Mouse (Mus musculus): ENCODE results near the gene Tmem116. TPM values are rescaled to one million over a fixed set of nuclear protein-coding genes. Genes with fewer than 3 reads are reported as not detected.

The Tmem116 gene
- total RNA-seq (2014; rRNA removed) (not detected in 2 replicates), polyA plus RNA-seq (2012; rRNA removed) (0.20 and 0.21 TPM in 2 replicates)

- Histone ChIP-seq H3K4me1 (ENCODE audit: control insufficient read depth, insufficient read depth, low read length) (peaks cover 9% of the 10 kb centered on the region), H3K27ac (replicated peaks; ENCODE audit: insufficient read depth, low read depth, low read length) (peak within 1 kb of the TSS; percentile 94), H3K9ac (ENCODE audit: low read depth, low read length) (peak within 1 kb of the TSS; percentile 95), H3K79me2 (ENCODE audit: control insufficient read depth, insufficient read depth, low read length) (no peaks in the 10 kb centered on the region; the same call in 1 of the 2 replicates), H3K4me3 (ENCODE audit: insufficient read depth, low read depth, low read length) (peak within 1 kb of the TSS; percentile 96), H3K36me3 (ENCODE audit: control insufficient read depth, insufficient read depth, low read length) (peaks cover 7% of the 10 kb centered on the region; the same call in 1 of the 2 replicates), H3K27me3 (ENCODE audit: control insufficient read depth, insufficient read depth, low read length) (no peaks in the 10 kb centered on the region)
- peak; percentile 35 for DNase-seq (ENCODE audit: extremely low read depth, low read depth, low spot score)
- TF ChIP-seq POLR2A (IDR thresholded peaks at IDR 0.05; ENCODE audit: extremely low read depth, insufficient read depth, low read length): no peak
- no peak for TF ChIP-seq CTCF (IDR thresholded peaks at IDR 0.05; ENCODE audit: low read depth, low read length)
- WGBS: under 1% methylated on average over 17 of the region's 17 CpGs
Observed at GRCm38 (mm10) chr5:121451644-121452025, at the start of gene Tmem116. Gene Tmem116 (plus strand): TSS chr5:121451893.

DNA sequence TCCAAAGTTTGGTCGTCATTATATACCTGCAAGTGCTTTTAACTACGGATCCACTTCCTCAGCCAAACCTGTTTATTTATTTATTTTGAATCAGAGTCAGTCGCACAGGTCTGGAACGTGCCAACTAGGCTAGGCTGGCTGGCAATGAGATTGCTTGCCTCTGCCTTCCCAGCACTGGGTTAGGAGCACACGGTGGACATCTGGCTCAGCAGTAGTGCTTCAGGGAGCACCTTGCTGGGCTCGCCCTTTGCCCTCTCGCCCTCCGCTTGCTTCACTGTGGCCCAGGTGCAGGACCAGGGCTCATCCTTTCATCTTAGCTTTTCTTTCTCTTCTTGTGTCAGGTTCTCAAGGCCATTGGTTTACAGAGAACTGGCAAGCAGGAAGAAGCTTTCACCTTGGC, 43.8 kb upstream of the Tmem116 start:
- TF ChIP-seq CTCF (IDR thresholded peaks at IDR 0.05; ENCODE audit: low read depth, low read length) (no peak), POLR2A (IDR thresholded peaks at IDR 0.05; ENCODE audit: extremely low read depth, insufficient read depth, low read length) (no peak)
- peak; percentile 96 for DNase-seq (ENCODE audit: extremely low read depth, low read depth, low spot score)
- H3K4me1 ChIP-seq (ENCODE audit: control insufficient read depth, insufficient read depth, low read length): peaks cover 13% of the 10 kb centered on the region
- peaks cover 21% of the 10 kb centered on the region; the same call in 1 of the 2 replicates for H3K79me2 ChIP-seq (ENCODE audit: control insufficient read depth, insufficient read depth, low read length)
- no peaks in the 10 kb centered on the region for H3K27me3 ChIP-seq (ENCODE audit: control insufficient read depth, insufficient read depth, low read length)
- no peak overlapping the region for H3K4me3 ChIP-seq (ENCODE audit: insufficient read depth, low read depth, low read length)
- H3K27ac ChIP-seq (replicated peaks; ENCODE audit: insufficient read depth, low read depth, low read length): peak overlapping the region; percentile 38
- H3K9ac ChIP-seq (ENCODE audit: low read depth, low read length): no peak overlapping the region
- 30% methylated on average over 8 of the region's 8 CpGs for WGBS
- peaks cover 12% of the 10 kb centered on the region for H3K36me3 ChIP-seq (ENCODE audit: control insufficient read depth, insufficient read depth, low read length)

- H3K27me3 ChIP-seq (ENCODE audit: control insufficient read depth, insufficient read depth, low read length): no peaks in the 10 kb centered on the region
- no peak for TF ChIP-seq POLR2A (IDR thresholded peaks at IDR 0.05; ENCODE audit: extremely low read depth, insufficient read depth, low read length)
- TF ChIP-seq CTCF (IDR thresholded peaks at IDR 0.05; ENCODE audit: low read depth, low read length): no peak
- H3K27ac ChIP-seq (replicated peaks; ENCODE audit: insufficient read depth, low read depth, low read length): no peak overlapping the region
- H3K36me3 ChIP-seq (ENCODE audit: control insufficient read depth, insufficient read depth, low read length): peaks cover 37% of the 10 kb centered on the region
- whole genome bisulfite sequencing: 58% methylated on average over 4 of the region's 4 CpGs
- H3K4me1 ChIP-seq (ENCODE audit: control insufficient read depth, insufficient read depth, low read length): peaks cover 13% of the 10 kb centered on the region
- H3K4me3 ChIP-seq (ENCODE audit: insufficient read depth, low read depth, low read length): no peak overlapping the region
- H3K79me2 ChIP-seq (ENCODE audit: control insufficient read depth, insufficient read depth, low read length): peaks cover 11% of the 10 kb centered on the region
- no peak overlapping the region for H3K9ac ChIP-seq (ENCODE audit: low read depth, low read length)
- no peak for DNase-seq (ENCODE audit: extremely low read depth, low read depth, low spot score)
Observed at GRCm38 (mm10) chr5:121410975-121411374, 40.7 kb upstream of the Tmem116 start.

DNA sequence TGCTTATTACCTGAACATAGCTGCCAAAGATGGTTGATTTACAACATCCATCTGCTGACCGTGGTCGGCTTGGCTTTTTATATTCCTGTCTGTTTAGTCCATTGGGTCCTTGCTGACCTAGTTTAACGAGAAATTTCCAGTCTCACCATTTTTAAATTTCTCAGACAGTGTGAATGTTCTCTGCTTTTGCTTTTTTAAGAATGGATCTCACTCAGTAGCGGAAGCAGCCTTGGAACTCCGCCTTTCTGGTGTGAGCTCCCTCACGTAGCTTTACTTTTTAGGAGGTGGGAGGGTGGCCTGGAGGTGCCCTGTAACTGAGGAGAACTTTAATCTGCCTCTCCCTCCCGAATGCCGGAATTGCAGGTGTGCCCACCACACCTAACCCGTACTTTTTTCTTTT, 31.0 kb upstream of the Tmem116 start:
- H3K27ac ChIP-seq (replicated peaks; ENCODE audit: insufficient read depth, low read depth, low read length): no peak overlapping the region
- WGBS: 94% methylated on average over 9 of the region's 9 CpGs
- TF ChIP-seq POLR2A (IDR thresholded peaks at IDR 0.05; ENCODE audit: extremely low read depth, insufficient read depth, low read length): no peak
- H3K4me1 ChIP-seq (ENCODE audit: control insufficient read depth, insufficient read depth, low read length): no peaks in the 10 kb centered on the region
- H3K9ac ChIP-seq (ENCODE audit: low read depth, low read length): no peak overlapping the region
- no peaks in the 10 kb centered on the region for H3K27me3 ChIP-seq (ENCODE audit: control insufficient read depth, insufficient read depth, low read length)
- H3K79me2 ChIP-seq (ENCODE audit: control insufficient read depth, insufficient read depth, low read length): no peaks in the 10 kb centered on the region
- H3K36me3 ChIP-seq (ENCODE audit: control insufficient read depth, insufficient read depth, low read length): peaks cover 77% of the 10 kb centered on the region
- no peak for DNase-seq (ENCODE audit: extremely low read depth, low read depth, low spot score)
- no peak overlapping the region for H3K4me3 ChIP-seq (ENCODE audit: insufficient read depth, low read depth, low read length)

GRCm38 (mm10) chr5:121422787-121423186, 28.9 kb upstream of the Tmem116 start:
- WGBS: 89% methylated on average over 6 of the region's 6 CpGs
- Histone ChIP-seq H3K36me3 (ENCODE audit: control insufficient read depth, insufficient read depth, low read length) (peaks cover 72% of the 10 kb centered on the region), H3K4me3 (ENCODE audit: insufficient read depth, low read depth, low read length) (no peak overlapping the region), H3K9ac (ENCODE audit: low read depth, low read length) (no peak overlapping the region), H3K4me1 (ENCODE audit: control insufficient read depth, insufficient read depth, low read length) (no peaks in the 10 kb centered on the region), H3K79me2 (ENCODE audit: control insufficient read depth, insufficient read depth, low read length) (no peaks in the 10 kb centered on the region), H3K27me3 (ENCODE audit: control insufficient read depth, insufficient read depth, low read length) (no peaks in the 10 kb centered on the region), H3K27ac (replicated peaks; ENCODE audit: insufficient read depth, low read depth, low read length) (no peak overlapping the region)
- DNase-seq (ENCODE audit: extremely low read depth, low read depth, low spot score): no peak
- no peak for TF ChIP-seq CTCF (IDR thresholded peaks at IDR 0.05; ENCODE audit: low read depth, low read length)
- no peak for TF ChIP-seq POLR2A (IDR thresholded peaks at IDR 0.05; ENCODE audit: extremely low read depth, insufficient read depth, low read length)

DNA sequence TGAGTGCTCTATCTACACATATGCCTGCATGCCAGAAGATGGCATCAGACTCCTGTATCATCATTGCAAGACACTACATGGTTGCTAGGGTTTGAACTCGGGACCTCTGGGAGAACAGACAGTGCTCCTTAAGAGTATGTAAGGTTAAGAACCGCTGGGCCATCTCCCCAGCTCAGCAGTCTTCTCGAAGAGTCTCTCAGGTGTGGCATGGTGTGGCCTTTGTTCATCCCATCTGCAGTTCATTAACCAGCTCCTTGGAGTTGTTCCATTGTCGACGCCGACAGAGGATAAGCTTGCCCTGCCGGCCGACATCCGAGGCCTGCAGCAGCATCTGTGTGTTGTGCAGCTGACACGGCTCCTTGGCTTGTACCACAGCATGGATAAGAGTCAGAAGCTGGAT, 28.4 kb upstream of the Tmem116 start:
- H3K4me3 ChIP-seq (ENCODE audit: insufficient read depth, low read depth, low read length): no peak overlapping the region
- no peaks in the 10 kb centered on the region for H3K79me2 ChIP-seq (ENCODE audit: control insufficient read depth, insufficient read depth, low read length)
- H3K9ac ChIP-seq (ENCODE audit: low read depth, low read length): no peak overlapping the region
- peaks cover 72% of the 10 kb centered on the region for H3K36me3 ChIP-seq (ENCODE audit: control insufficient read depth, insufficient read depth, low read length)
- H3K27me3 ChIP-seq (ENCODE audit: control insufficient read depth, insufficient read depth, low read length): no peaks in the 10 kb centered on the region
- no peaks in the 10 kb centered on the region for H3K4me1 ChIP-seq (ENCODE audit: control insufficient read depth, insufficient read depth, low read length)
- TF ChIP-seq POLR2A (IDR thresholded peaks at IDR 0.05; ENCODE audit: extremely low read depth, insufficient read depth, low read length) (no peak), CTCF (IDR thresholded peaks at IDR 0.05; ENCODE audit: low read depth, low read length) (no peak)
- no peak overlapping the region for H3K27ac ChIP-seq (replicated peaks; ENCODE audit: insufficient read depth, low read depth, low read length)
- peak; percentile 69 for DNase-seq (ENCODE audit: extremely low read depth, low read depth, low spot score)
- WGBS: 44% methylated on average over 10 of the region's 10 CpGs

Measured in liver, adult 2 months (tissue).